Mouse (Mus musculus) midbrain, embryonic 16.5 days (tissue): ENCODE results near the gene Pik3r4. TPM values are rescaled to one million over a fixed set of nuclear protein-coding genes. Genes with fewer than 3 reads are reported as not detected.
"Not testable (repeated sequence)": the region's sequence is repeated elsewhere in the genome, so short reads cannot be mapped to it uniquely, and the experiment has no call there.

Source experiments
- ATAC-seq: fragments of 200-750 bp; cut with Nextera tagmentation; 2 replicates; pipeline ENCODE4 v1.8.0; 2017; ENCODE audit warnings: moderate TSS enrichment
- H3K27ac ChIP-seq: fragments of 300-500 bp; sonication (generic); 2 replicates; pipeline ENCODE4 v1.5.1; 2014; ENCODE audit warnings: mild to moderate bottlenecking, low read length, mixed read lengths
- H3K27me3 ChIP-seq: fragments of 300-500 bp; sonication (generic); 2 replicates; pipeline ENCODE4 v1.6.1; 2014; ENCODE audit warnings: low read depth, low read length, mixed read lengths; ENCODE audit not compliant: control insufficient read depth, insufficient read depth
- H3K36me3 ChIP-seq: fragments of 300-500 bp; sonication (generic); 2 replicates; pipeline ENCODE4 v1.6.1; 2014; ENCODE audit warnings: mild to moderate bottlenecking, low read length, moderate library complexity, mixed read lengths; ENCODE audit not compliant: control insufficient read depth, insufficient read depth
- H3K4me1 ChIP-seq: fragments of 300-500 bp; sonication (generic); 2 replicates; pipeline ENCODE4 v1.6.1; 2014; ENCODE audit warnings: mild to moderate bottlenecking, low read length, mixed read lengths; ENCODE audit not compliant: control insufficient read depth, insufficient read depth
- H3K4me2 ChIP-seq: fragments of 300-500 bp; sonication (generic); 2 replicates; pipeline ENCODE4 v1.6.1; 2014; ENCODE audit warnings: mild to moderate bottlenecking, low read length, mixed read lengths
- H3K4me3 ChIP-seq: fragments of 300-500 bp; sonication (generic); 2 replicates; pipeline ENCODE4 v1.5.1; 2014; ENCODE audit warnings: low read depth, mild to moderate bottlenecking, low read length, moderate library complexity, mixed read lengths
- H3K9ac ChIP-seq: fragments of 300-500 bp; sonication (generic); 2 replicates; pipeline ENCODE4 v1.6.1; 2014; ENCODE audit warnings: low read depth, low read length, mixed read lengths
- H3K9me3 ChIP-seq: fragments of 300-500 bp; sonication (generic); replicated peaks from 2 replicates; pipeline ENCODE4 v1.6.1; 2014; ENCODE audit warnings: mild to moderate bottlenecking, low read length, mixed read lengths; ENCODE audit not compliant: control insufficient read depth, poor library complexity, severe bottlenecking
- WGBS: fragments of 180-500 bp; shearing (Covaris S2); extraction: QIAGEN DNeasy Blood & Tissue Kit; methylation state at CpG from one replicate; pipeline ENCODE4 v1.1.7; 2014; 5-methylcytosine and 5-hydroxymethylcytosine counted together
- polyA plus RNA-seq: library from polyadenylated mRNA; unstranded; fragments of >200 nt; fragmentation: Nextera tagmentation; extraction: Ambion mirVana; gene quantifications from 2 replicates; pipeline ENCODE4 v1.2.1, GENCODE M21; 2015

Pik3r4 gene
- polyA plus RNA-seq: 18.0 and 19.8 TPM in 2 replicates

DNA sequence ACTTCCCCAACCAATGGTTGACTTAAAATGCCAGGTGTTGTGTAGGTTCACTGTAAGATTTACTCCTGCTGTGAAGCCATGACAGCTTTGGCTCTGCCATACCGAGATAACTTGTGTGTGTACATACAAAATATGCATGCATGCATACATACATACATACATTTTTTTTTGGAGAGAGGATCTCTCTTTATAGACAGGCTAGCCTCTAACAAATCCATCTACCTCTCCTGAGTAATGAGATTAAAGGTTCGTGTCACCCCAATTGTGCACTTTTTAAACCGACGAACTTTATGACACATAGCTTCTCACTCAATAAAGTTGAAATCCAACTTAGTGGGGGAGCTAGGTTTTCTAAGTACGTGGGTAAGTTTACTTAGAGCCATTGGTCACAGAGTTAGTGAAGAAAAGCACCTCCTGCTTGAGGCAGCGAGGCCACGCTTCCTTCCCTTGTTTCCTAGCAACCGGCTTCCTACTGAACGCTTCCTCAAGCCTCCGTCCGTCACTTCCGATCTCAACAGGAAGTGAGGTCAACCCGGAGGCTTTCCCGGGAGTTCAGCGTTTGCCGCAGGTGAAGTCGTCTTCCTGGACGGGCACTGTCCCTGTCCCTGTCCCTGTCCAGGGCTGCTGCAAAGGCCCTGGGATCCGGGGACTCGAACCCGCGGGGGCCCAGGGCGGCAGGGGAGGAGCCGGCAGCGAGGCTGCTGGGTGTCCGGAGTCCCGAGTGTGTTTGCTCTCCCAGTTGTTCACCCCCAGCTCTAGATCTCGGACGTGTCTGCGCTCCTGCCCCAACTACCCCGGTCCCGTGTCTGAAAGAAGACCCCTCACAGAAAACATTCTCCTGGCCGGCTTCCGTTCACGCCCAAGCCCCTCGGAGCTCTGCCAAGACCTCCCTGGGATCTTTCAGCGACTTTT lies at the start of gene Pik3r4:
Pik3r4 (plus strand) TSS at position 519 of the 912 bp plus-strand sequence.
- 5% methylated on average over 37 of the region's 37 CpGs for WGBS
- peak; percentile 91 for ATAC-seq
- Histone ChIP-seq H3K9me3 (no peaks in the 10 kb centered on the region), H3K4me2 (peak within 1 kb of the TSS; percentile 71), H3K36me3 (no peaks in the 10 kb centered on the region), H3K4me3 (peak within 1 kb of the TSS; percentile 97), H3K27me3 (no peaks in the 10 kb centered on the region), H3K27ac (peak within 1 kb of the TSS; percentile 70), H3K9ac (peak within 1 kb of the TSS; percentile 94), H3K4me1 (peaks cover 21% of the 10 kb centered on the region)

DNA sequence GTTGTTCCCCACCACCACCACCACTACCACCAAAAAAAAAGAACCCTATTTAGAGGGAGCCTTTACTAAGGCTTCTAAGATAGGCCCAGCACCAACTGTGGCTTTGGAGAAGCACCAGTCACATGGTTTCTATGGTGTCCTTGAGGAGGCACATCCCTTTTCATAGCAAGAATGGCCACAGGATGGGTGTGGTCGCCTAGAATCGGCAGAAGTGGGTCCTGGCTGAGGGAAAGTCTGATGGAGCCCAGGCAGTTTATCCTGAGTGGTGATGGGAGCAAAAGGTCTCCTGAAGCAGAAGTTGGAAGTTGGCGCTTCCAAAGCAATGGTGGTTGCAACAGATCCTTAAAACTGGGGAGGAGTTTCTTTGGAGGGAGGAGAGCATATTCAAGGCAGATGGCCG lies 43.9 kb upstream of the Pik3r4 start:
- Histone ChIP-seq H3K27ac (no peak overlapping the region), H3K9me3 (no peaks in the 10 kb centered on the region), H3K4me2 (no peak overlapping the region), H3K9ac (no peak overlapping the region), H3K36me3 (no peaks in the 10 kb centered on the region), H3K4me1 (no peaks in the 10 kb centered on the region), H3K4me3 (no peak overlapping the region), H3K27me3 (no peaks in the 10 kb centered on the region)
- ATAC-seq: no peak
- 86% methylated on average over 4 of the region's 4 CpGs for WGBS

DNA sequence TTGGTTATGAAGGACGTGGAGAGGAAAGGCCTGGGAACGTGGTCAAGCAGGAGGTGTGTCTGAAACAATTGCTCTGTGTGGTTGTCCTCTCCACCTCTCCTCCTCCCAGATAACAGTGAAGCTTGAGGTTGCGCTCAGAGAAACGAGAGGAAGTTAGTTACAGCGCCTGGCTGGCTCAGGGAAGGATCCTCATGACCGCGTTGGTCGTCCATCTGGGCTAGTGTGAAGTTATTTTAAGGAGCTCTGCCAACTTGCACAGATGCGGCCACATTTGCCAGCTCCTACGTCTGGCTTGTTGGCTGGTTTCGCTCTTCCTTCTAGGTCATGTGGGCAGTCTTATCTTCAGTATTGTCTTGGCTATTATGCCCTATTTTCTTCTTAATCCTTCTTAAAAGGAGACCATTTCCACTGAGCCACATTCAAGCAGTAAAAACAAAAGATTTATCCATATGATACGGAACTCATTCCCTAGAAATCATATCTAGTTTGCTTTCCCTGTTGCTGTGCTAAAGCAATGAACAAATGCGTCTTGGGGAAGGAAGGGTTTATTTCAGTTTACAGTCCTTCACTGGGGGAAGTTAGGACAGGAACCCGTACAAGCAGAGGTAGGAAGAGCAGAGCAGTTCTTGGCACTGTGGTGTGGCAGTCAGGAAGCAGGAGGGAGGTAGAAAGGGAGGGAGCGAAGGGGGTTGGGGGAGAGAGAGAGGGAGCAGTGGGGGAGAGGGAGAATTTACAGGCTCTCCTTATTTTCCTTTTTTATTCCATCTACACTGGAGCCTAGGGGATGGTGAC lies 30.6 kb upstream of the Pik3r4 start:
- Histone ChIP-seq H3K9ac (no peak overlapping the region), H3K4me3 (no peak overlapping the region), H3K9me3 (no peaks in the 10 kb centered on the region; the same call in 1 of the 2 replicates), H3K4me2 (no peak overlapping the region), H3K36me3 (no peaks in the 10 kb centered on the region), H3K27ac (no peak overlapping the region), H3K27me3 (no peaks in the 10 kb centered on the region), H3K4me1 (peaks cover 4% of the 10 kb centered on the region; the same call in 1 of the 2 replicates)
- no peak for ATAC-seq
- WGBS: 88% methylated on average over 15 of the region's 15 CpGs

DNA sequence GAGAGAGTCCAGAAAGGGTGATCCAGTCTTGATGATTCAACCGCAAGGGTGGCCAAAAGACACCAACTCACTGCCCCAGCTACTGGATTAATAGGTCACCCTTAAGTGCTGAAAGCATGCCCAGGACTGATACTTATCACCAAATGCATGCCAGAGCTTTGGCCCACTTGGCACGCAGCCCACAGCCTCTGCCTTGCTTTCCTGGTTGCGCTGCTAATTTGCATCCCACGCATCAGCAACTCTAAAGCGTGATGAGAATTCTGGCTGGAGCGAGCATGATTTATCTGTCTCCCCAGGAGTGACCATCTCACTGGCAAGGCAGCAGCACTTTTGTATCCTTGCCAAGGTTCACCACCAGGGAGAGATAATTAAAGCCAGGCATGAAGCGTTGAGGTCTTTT lies 29.9 kb upstream of the Pik3r4 start:
- no peak overlapping the region for H3K27ac ChIP-seq
- no peak for ATAC-seq
- H3K4me2 ChIP-seq: no peak overlapping the region
- no peaks in the 10 kb centered on the region; the same call in 1 of the 2 replicates for H3K9me3 ChIP-seq
- H3K36me3 ChIP-seq: no peaks in the 10 kb centered on the region
- no peak overlapping the region for H3K9ac ChIP-seq
- no peak overlapping the region for H3K4me3 ChIP-seq
- H3K4me1 ChIP-seq: peaks cover 4% of the 10 kb centered on the region; the same call in 1 of the 2 replicates
- no peaks in the 10 kb centered on the region for H3K27me3 ChIP-seq
- WGBS: 59% methylated on average over 7 of the region's 7 CpGs

DNA sequence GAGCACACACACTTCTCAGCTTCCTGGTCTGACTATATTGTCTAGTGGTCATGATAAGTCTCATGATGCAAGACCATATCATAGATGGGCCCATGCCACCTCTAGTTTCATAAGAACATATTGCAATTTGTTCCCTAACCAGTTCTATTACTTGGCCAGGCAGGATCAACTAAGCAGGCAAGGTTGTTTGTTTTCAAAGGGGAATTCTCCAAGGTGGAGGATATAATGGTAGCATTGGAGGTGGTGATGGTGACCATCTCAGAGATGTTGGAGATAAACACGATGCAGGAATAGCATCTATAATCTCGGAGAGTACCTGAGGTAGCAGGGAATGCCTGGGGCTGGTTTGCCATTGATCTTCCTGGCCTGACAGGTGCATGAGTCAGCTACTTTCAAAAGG lies 26.8 kb upstream of the Pik3r4 start:
- Histone ChIP-seq H3K36me3 (no peaks in the 10 kb centered on the region), H3K4me1 (peaks cover 4% of the 10 kb centered on the region; the same call in 1 of the 2 replicates), H3K9ac (no peak overlapping the region), H3K9me3 (no peaks in the 10 kb centered on the region; the same call in 1 of the 2 replicates), H3K4me3 (no peak overlapping the region), H3K27ac (no peak overlapping the region), H3K27me3 (no peaks in the 10 kb centered on the region), H3K4me2 (no peak overlapping the region)
- WGBS: 77% methylated on average over 2 of the region's 2 CpGs
- no peak for ATAC-seq

DNA sequence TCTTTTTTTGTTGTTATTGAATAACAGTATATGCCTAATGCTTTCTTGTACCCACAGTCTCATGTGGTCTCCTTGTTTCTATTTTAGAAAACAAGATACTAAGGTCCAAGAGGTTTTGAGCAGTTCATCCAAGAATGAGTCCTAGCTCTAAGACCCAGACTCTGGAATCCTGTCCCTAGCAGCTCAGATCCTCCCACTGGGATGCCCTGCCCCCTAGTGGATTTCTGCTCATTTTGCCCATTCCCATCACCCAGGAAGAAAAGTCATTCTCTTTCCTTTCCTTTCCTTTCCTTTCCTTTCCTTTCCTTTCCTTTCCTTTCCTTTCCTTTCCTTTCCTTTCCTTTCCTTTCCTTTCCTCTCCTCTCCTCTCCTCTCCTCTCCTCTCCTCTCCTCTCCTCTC lies 25.5 kb upstream of the Pik3r4 start:
- H3K36me3 ChIP-seq, ATAC-seq, H3K27ac ChIP-seq, H3K27me3 ChIP-seq, H3K9ac ChIP-seq, H3K4me3 ChIP-seq, H3K4me2 ChIP-seq, H3K9me3 ChIP-seq, H3K4me1 ChIP-seq: not testable (repeated sequence)

DNA sequence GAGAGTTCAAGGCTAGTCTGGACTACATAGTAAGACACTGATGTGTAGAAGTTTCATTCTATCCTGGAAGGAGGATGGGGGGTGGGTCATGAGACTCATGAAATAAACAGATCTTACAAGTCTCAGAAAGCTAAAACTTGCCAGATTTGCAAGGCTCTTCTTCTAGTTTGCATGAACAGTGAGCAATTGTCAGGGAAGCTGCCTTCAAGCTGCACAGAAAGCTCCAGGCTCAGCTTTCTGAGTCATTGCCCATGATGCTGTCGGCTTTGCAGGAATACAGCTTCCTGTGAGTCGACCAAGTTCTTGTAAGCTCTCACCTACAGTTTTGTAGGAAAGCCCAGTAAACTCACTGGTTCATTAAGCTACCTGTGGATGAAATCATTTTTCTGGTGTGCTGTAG lies 8.8 kb upstream of the Pik3r4 start:
- H3K9ac ChIP-seq: no peak overlapping the region
- WGBS: 84% methylated on average over 2 of the region's 2 CpGs
- H3K4me3 ChIP-seq: no peak overlapping the region
- no peaks in the 10 kb centered on the region for H3K36me3 ChIP-seq
- no peaks in the 10 kb centered on the region for H3K9me3 ChIP-seq
- no peak overlapping the region for H3K4me2 ChIP-seq
- no peak overlapping the region for H3K27ac ChIP-seq
- no peaks in the 10 kb centered on the region for H3K4me1 ChIP-seq
- no peaks in the 10 kb centered on the region for H3K27me3 ChIP-seq
- ATAC-seq: no peak

DNA sequence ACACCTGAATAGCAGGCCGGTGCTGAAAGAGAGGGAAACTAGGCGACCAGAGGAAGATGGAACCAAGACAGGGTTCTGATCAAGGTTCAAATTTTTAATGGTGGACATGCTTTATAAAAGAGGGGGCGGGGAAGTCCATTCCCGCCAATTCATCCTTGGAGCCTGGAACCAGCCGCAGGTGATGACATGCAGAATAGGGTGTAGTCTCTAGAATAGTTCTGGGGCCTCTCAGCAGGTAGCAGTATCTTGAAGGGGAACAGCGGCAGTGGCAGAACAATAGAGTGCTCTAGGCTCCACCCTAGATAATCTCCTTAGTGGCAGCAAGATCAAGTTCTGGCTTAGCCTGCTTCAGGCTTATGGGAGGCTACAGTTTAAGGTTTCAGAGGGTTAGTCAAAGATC lies 1.4 kb upstream of the Pik3r4 start:
- not testable (repeated sequence) for H3K9me3 ChIP-seq, H3K9ac ChIP-seq, H3K27me3 ChIP-seq, ATAC-seq, H3K27ac ChIP-seq, H3K36me3 ChIP-seq, H3K4me2 ChIP-seq, H3K4me3 ChIP-seq
- peaks cover 16% of the 10 kb centered on the region for H3K4me1 ChIP-seq
- WGBS: 65% methylated on average over 6 of the region's 6 CpGs

DNA sequence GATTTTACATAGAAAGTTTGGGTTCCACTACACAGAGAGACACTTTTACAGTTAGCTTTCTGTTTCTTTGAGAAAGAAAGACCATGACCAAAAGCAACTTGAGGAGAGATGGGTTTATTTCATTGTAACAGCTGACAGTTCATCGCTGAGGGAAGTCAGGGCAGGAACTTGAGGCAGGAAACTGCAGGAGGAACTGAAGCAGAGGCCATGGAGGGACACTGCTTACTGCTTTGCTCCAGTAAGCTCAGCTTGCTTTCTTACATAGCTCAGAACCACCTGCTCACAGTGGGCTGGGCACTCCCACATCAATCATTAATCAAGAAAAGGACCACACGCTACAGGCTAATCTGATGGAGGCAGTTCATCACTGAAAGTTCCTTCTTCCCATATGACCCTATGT lies 13.4 kb downstream of the Pik3r4 start:
- H3K27me3 ChIP-seq: no peaks in the 10 kb centered on the region
- H3K27ac ChIP-seq: no peak overlapping the region
- no peak overlapping the region for H3K4me3 ChIP-seq
- no peak for ATAC-seq
- H3K4me1 ChIP-seq: no peaks in the 10 kb centered on the region
- no peaks in the 10 kb centered on the region for H3K9me3 ChIP-seq
- WGBS: 76% methylated on average over 2 of the region's 2 CpGs
- H3K4me2 ChIP-seq: no peak overlapping the region
- H3K36me3 ChIP-seq: peaks cover 12% of the 10 kb centered on the region
- no peak overlapping the region for H3K9ac ChIP-seq
